Mouse (Mus musculus): ENCODE results near the gene Fgfr2.
"Not testable (repeated sequence)": the region's sequence is repeated elsewhere in the genome, so short reads cannot be mapped to it uniquely, and the experiment has no call there.

The Fgfr2 gene

GRCm38 (mm10) chr7:131162251-131162650, 1960.9 kb downstream of the Fgfr2 start:
- in situ Hi-C loops (cut with MboI, MseI) = no loop called here

GRCm38 (mm10) chr7:131153044-131153443, 1970.1 kb downstream of the Fgfr2 start:
- in situ Hi-C loops (cut with MboI, MseI) = no loop called here

- in situ Hi-C loops (cut with MboI, MseI) = no loop called here
These were observed 1973.0 kb downstream of the Fgfr2 start for GRCm38 (mm10) chr7:131150179-131150578.

GRCm38 (mm10) chr7:131146214-131146613, 1976.9 kb downstream of the Fgfr2 start, which contains the start of gene 4933402N03Rik:
TSS of gene 4933402N03Rik (minus strand) at chr7:131146314.
- in situ Hi-C loops (cut with MboI, MseI) = no loop called here

DNA sequence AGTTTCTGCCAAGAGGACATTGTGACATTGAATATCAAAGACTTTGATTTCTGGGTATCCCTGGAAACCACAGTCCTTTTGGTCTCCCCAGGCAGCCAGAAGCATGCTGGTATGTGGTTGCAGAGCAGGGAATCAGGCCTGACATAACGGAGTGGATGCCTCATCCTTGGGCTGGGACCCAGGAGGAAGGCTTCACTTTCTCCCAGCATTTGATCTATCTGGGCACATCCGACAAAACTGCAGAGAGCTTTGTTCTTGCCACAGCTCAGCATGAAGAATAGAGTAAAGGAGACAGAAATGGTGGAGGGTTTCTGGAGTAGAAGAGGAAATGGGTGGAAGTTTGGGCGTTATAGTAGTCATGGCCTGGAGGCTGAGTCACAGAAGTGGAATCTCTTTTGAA, 1990.0 kb downstream of the Fgfr2 start:
- in situ Hi-C loops (cut with MboI, MseI) = no loop called here

DNA sequence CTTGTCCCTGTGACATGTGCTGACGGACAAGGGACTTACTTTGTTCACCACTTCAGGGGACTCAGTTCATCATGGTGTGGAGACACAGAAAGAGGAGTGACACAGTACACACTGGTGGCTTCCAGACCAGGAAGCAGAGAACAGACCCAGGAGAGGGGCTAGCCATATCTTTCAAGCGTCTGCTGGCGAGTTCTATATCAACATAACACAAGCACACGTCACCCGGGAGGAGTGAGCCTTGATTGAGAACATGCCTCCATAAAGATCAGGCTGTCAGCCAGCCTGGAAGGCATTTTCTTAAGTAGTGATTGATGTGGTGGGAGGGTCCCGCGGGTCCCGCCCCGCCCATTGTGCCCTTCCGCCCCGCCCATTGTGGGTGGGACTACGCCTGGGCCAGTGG, 1993.1 kb downstream of the Fgfr2 start:
- in situ Hi-C loops (cut with MboI, MseI) = no loop called here

- in situ Hi-C loops (cut with MboI, MseI) = no loop called here
These were observed 2000.8 kb downstream of the Fgfr2 start for GRCm38 (mm10) chr7:131122210-131122807.

DNA sequence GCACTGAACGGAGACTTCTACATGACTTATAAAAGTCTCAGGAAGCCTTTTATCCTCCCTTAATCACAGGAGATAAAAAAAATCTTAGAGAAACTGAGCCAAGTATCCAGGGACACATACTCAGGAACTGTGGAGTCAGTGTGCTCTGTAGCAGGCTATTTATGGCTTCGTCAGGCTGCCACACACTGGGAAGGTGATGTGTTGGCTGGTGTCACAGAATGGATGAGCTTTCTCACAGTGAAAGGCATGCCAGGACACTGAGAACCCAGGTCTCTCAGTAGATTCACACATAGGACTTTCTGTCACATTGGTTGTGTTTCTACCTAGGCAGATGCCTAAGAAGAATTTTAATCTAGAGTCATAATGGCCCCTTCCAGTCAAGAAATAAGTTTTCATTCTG, 2008.7 kb downstream of the Fgfr2 start:
- in situ Hi-C loops (cut with MboI, MseI) = no loop called here

DNA sequence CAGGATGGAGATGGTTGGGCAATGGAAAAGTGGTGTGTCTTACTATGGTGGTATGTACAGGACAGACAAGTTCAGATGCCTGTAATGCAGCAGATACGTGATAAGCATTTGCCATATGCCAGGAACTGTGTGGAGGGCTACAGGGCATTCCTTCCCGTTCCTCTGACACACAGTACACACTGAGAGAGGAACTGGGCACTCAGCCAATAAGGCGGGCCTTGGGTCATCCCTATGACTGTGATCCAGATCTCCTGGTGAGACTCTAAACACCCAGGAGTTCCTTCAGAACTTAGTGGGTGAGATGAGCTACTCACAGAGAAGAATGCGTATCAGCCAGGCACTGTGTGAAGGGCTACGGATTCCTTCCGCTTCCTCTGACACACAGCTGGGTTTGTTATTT, 2009.5 kb downstream of the Fgfr2 start:
- in situ Hi-C loops (cut with MboI, MseI) = no loop called here

- in situ Hi-C loops (cut with MboI, MseI) = no loop called here
These were observed 2010.7 kb downstream of the Fgfr2 start for GRCm38 (mm10) chr7:131112486-131112885.

- in situ Hi-C loops (cut with MboI, MseI) = not testable (repeated sequence)
These were observed 2040.7 kb downstream of the Fgfr2 start for GRCm38 (mm10) chr7:131082403-131082802.

GRCm38 (mm10) chr7:131075956-131076355, 2047.2 kb downstream of the Fgfr2 start:
- in situ Hi-C loops (cut with MboI, MseI) = no loop called here

DNA sequence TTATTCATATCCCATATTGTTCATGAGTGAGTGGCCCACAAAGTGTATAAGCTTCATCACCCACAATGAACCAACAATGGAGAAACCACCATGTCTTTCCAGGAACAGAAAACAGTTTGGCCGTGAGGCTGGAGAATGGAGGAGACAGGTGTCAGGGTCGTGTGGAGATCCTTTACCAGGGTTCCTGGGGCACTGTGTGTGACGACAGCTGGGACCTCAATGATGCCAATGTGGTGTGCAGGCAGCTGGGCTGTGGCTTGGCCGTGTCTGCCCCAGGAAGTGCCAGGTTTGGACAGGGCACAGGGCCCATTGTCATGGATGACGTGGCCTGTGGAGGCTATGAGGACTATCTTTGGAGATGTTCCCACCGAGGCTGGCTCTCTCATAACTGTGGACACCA, 2049.1 kb downstream of the Fgfr2 start:
- in situ Hi-C loops (cut with MboI, MseI) = not testable (repeated sequence)

- in situ Hi-C loops (cut with MboI, MseI) = not testable (repeated sequence)
These were observed 2049.7 kb downstream of the Fgfr2 start for GRCm38 (mm10) chr7:131073476-131073875.

- in situ Hi-C loops (cut with MboI, MseI) = not testable (repeated sequence)
These were observed 2055.0 kb downstream of the Fgfr2 start for GRCm38 (mm10) chr7:131068191-131068590.

DNA sequence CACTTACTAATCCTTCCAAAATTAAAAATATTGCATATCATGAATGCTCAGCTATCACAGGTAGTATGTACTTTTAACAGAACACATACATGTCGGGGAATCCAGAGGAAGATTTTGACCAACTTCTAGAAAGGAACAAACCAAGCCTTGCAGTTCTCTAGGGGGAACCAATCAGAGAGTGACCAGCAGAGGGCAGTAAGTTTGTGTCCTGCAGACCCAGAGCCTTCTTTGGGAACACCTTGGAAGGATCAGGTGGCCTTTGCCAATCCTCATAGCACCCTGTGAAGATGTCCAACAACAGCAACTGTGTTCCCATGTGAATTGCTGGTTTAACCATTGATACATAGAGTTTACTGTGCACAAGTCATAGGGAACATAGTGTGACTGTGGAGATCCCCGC, 2060.6 kb downstream of the Fgfr2 start:
- in situ Hi-C loops (cut with MboI, MseI) = loop anchor here in 1 of 2 experiments (5.0 kb wide), 1 partner anchor 275 kb away; no protein-coding TSS in a partner anchor

- in situ Hi-C loops (cut with MboI, MseI) = loop anchor here in 1 of 2 experiments (5.0 kb wide), 1 partner anchor 273 kb away; no protein-coding TSS in a partner anchor
These were observed 2063.3 kb downstream of the Fgfr2 start for GRCm38 (mm10) chr7:131059808-131060207.

GRCm38 (mm10) chr7:131057918-131058317, 2065.2 kb downstream of the Fgfr2 start:
- in situ Hi-C loops (cut with MboI, MseI) = not testable (repeated sequence)

GRCm38 (mm10) chr7:131054808-131055370, 2068.3 kb downstream of the Fgfr2 start:
- in situ Hi-C loops (cut with MboI, MseI) = no loop called here

DNA sequence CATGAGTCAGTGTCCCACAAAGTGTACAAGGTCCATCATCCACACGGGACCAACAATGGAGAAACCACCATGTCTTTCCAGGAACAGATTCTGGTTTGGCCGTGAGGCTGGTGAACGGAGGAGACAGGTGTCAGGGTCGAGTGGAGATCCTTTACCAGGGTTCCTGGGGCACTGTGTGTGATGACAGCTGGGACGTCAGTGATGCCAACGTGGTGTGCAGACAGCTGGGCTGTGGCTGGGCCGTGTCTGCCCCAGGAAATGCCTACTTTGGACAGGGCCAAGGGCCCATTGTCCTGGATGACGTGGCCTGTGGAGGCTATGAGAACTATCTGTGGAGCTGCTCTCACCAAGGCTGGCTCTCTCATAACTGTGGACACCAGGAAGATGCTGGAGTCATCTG, 2073.3 kb downstream of the Fgfr2 start:
- in situ Hi-C loops (cut with MboI, MseI) = not testable (repeated sequence)

DNA sequence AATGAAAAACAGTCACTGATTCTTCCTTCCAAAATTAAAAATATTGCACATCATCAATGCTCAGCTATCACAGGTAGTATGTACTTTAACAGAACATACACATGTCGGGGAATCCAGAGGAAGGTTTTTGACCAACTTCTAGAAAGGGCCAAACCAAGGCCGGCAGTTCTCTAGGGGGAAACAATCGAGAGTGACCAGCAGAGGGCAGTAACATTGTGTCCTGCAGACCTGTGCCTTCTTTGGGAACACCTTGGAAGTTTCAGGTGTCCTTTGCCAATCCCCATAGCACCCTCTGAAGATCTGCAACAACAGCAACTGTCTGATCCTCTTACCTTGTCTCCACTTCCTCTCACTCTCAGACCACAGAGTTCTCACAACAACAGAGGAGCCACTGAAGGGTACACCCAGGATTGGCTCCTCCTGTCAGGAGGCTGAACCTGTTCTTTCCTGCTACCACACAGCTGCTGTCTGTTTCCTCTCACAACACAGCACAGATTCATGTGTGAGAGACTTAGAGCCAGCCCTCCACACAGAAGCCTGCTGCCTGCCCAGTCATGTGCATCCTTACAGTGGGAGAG, 2077.8 kb downstream of the Fgfr2 start:
- in situ Hi-C loops (cut with MboI, MseI) = not testable (repeated sequence)

- in situ Hi-C loops (cut with MboI, MseI) = loop anchor here in 1 of 2 experiments (5.0 kb wide), 1 partner anchor 260 kb away; no protein-coding TSS in a partner anchor
These were observed 2080.5 kb downstream of the Fgfr2 start for GRCm38 (mm10) chr7:131042657-131043056.

- in situ Hi-C loops (cut with MboI, MseI) = loop anchor here in 1 of 2 experiments (5.0 kb wide), 1 partner anchor 258 kb away; no protein-coding TSS in a partner anchor
These were observed 2082.4 kb downstream of the Fgfr2 start for GRCm38 (mm10) chr7:131040760-131041159.

All from T-helper 17 cell (primary cell).